Mouse (Mus musculus) spleen, adult 2 months (tissue): ENCODE data around the gene Tulp4.

ENCODE experiments used
- CTCF ChIP-seq: fragments of 200-500 bp; IDR thresholded peaks from 2 replicates; pipeline ENCODE4 v1.5.1; 2011; ENCODE audit warnings: mild to moderate bottlenecking, inconsistent platforms; ENCODE audit not compliant: insufficient read depth, insufficient read length, insufficient replicate concordance; ENCODE audit errors: extremely low read depth
- POLR2A ChIP-seq: fragments of 200-500 bp; IDR thresholded peaks from 2 replicates; pipeline ENCODE4 v1.6.1; 2011; ENCODE audit warnings: low read depth, low read length, inconsistent platforms

DNA sequence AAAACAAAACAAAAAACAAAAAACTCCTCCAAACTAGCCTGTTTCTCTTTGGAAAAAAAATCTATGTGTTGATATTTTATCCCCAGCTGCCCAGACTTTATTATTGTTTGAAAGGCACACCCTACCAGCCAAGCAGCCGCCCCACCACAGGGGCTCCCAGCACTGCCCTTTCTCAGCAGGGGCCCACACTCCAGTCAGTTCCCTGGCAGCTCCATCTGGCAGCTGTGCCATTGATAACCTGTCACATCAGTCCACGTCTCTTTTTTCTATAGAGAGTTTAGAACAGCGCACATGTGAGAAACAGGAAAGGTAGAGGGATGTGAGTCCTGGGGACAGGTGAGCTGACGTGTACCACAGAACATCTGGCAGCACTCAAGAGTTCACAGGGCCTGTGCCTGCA lies 73.2 kb downstream of the Tulp4 start:
- no peak for TF ChIP-seq CTCF
- no peak for TF ChIP-seq POLR2A
